Mouse (Mus musculus) ovary, adult 18-20 months (tissue): ENCODE measurements around the gene Nlrp2.

ENCODE experiments used
- DNase-seq: peaks from one replicate; pipeline ENCODE4 v3.0.0; 2022; ENCODE audit warnings: low spot score, mixed read lengths

The Nlrp2 gene

DNA sequence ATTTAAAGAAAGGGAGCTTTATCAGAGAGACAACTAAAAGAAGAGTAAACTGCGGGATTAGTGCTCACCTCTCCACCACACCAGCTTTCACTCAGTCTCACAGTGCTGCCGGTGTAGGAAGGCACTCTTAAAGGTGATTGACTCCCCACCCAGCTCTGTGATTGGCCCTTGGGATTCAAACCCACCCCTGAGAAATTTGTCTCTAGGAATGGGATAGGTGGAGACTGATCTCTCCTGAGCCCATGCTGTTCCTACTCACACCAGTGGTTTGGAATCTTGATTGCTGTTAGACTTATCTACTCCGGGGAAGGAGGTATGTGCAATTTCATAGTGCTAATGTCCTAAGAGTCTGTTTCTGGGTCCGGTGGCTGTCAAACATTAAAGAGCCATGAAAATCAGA, at the start of gene Nlrp2:
TSS of gene Nlrp2 (minus strand) at position 101 of the 400 bp plus-strand sequence.
- DNase-seq, result no peak

DNA sequence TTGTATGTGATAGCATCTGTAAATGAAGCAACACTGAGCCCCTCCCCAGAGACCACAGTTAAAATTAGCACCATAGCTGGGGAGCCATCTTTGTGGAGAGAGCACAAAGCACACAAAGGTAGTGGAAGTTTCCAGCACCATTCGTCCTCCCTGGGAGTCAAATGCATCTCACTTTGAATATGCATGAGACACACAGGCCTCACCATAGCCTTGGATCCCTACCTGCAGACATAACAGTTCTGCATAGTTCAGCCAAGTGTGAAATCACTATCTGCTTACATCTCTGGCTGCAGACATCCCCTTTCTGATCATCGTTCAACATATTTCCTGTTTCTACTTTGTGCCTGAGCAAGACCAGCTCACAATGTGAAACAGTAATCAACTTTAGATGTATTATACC, 15.9 kb upstream of the Nlrp2 start:
- DNase-seq, result no peak

GRCm38 (mm10) chr7:5363599-5363998, 12.8 kb upstream of the Nlrp2 start:
- DNase-seq, result no peak

DNA sequence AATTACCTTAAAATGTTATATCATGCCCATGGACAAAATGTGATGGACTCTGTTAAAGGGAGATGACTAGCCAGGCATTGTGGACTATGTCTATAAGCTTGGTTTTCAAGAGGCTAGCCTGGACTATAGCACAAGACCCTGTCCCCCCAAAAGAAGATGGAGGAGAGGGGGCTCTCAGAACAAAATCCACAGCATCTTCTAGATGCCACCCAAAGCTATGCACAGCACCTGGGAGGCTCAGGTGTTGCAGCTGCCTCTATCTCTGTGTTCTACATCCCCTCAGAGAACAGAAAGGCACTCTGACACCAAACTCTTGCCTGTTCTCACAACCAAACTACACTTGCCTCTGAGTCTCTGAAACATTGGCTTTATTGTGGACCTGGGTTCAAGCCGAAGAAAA, 598 bp downstream of the Nlrp2 start, which contains the start of gene Gm5065:
TSS of gene Gm5065 (plus strand) at position 301 of the 400 bp plus-strand sequence.
- no peak for DNase-seq

GRCm38 (mm10) chr7:5327511-5327910, 23.3 kb downstream of the Nlrp2 start:
- no peak for DNase-seq

DNA sequence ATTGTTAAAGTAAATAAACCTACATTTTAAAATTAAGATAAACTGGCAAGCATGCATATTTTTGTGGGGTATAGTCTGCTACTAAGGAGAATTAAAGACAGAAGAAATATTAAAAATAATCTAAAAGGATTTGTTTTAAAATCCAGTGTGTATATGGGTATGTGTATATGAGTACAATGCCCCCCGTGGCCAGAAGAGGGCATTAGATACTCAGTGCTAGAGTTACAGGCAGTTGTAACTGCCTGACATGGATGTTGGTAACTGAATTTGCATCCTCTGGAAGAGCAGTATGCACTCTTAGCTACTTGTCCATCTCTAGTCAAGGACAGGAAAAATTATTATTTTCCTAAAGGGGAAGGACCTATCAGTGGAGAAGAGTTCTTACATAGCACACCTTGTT, 62.6 kb downstream of the Nlrp2 start:
- DNase-seq, result no peak

- DNase-seq, result no peak
These were observed 87.8 kb downstream of the Nlrp2 start for GRCm38 (mm10) chr7:5263051-5263450.
